Mouse (Mus musculus): ENCODE results near the gene Stard7. TPM values are rescaled to one million over a fixed set of nuclear protein-coding genes. Genes with fewer than 3 reads are reported as not detected.
A peak's percentile ranks its signal among the peaks of the same experiment; 100 is the strongest.

Gene Stard7
- polyA plus RNA-seq, 1 experiment from 2014 or later, result 83.5 TPM

GRCm38 (mm10) chr2:127332807-127333570 is 63.0 kb downstream of the Stard7 start:
- Histone ChIP-seq H3K27me3 (peaks cover 47% of the 10 kb centered on the region), H3K4me3 (replicated peaks) (no peak overlapping the region), H3K9me3 (no peaks in the 10 kb centered on the region), H3K27ac (no peak overlapping the region), H3K36me3 (no peaks in the 10 kb centered on the region), H3K4me1 (replicated peaks) (peaks cover 13% of the 10 kb centered on the region), H3K9ac (replicated peaks) (no peak overlapping the region), H3K4me2 (replicated peaks) (no peak overlapping the region)
- 79% methylated on average over 14 of the region's 14 CpGs for WGBS
- ATAC-seq, result no peak

GRCm38 (mm10) chr2:127333945-127334603 is 64.1 kb downstream of the Stard7 start:
- Histone ChIP-seq H3K4me1 (replicated peaks) (peaks cover 13% of the 10 kb centered on the region), H3K4me3 (replicated peaks) (no peak overlapping the region), H3K4me2 (replicated peaks) (no peak overlapping the region), H3K27ac (no peak overlapping the region), H3K9me3 (no peaks in the 10 kb centered on the region), H3K36me3 (no peaks in the 10 kb centered on the region), H3K9ac (replicated peaks) (no peak overlapping the region), H3K27me3 (peaks cover 51% of the 10 kb centered on the region)
- 81% methylated on average over 5 of the region's 5 CpGs for WGBS
- ATAC-seq, result no peak

- Histone ChIP-seq H3K4me2 (replicated peaks) (no peak overlapping the region), H3K36me3 (no peaks in the 10 kb centered on the region), H3K4me1 (replicated peaks) (peaks cover 13% of the 10 kb centered on the region), H3K27ac (no peak overlapping the region), H3K9ac (replicated peaks) (no peak overlapping the region), H3K4me3 (replicated peaks) (no peak overlapping the region), H3K27me3 (peaks cover 51% of the 10 kb centered on the region), H3K9me3 (no peaks in the 10 kb centered on the region)
- no peak for ATAC-seq
- 45% methylated on average over 11 of the region's 11 CpGs for WGBS
These were observed 65.1 kb downstream of the Stard7 start for GRCm38 (mm10) chr2:127335078-127335541.

GRCm38 (mm10) chr2:127335767-127336496 is 65.9 kb downstream of the Stard7 start, which contains the start of gene Dusp2:
Gene Dusp2, plus strand, starts transcription at chr2:127336159.
- peak within 1 kb of the TSS; percentile 54 for H3K4me3 ChIP-seq (replicated peaks)
- H3K4me1 ChIP-seq (replicated peaks), result peaks cover 13% of the 10 kb centered on the region
- peak; percentile 85 for ATAC-seq
- H3K36me3 ChIP-seq, result no peaks in the 10 kb centered on the region
- peak within 1 kb of the TSS; percentile 84 for H3K4me2 ChIP-seq (replicated peaks)
- peak within 1 kb of the TSS; percentile 69 for H3K9ac ChIP-seq (replicated peaks)
- under 1% methylated on average over 75 of the region's 76 CpGs for WGBS
- H3K27ac ChIP-seq, result no peak within 1 kb of the TSS
- H3K27me3 ChIP-seq, result peaks cover 51% of the 10 kb centered on the region
- H3K9me3 ChIP-seq, result no peaks in the 10 kb centered on the region

- ATAC-seq, result no peak
These were observed 66.4 kb downstream of the Stard7 start for GRCm38 (mm10) chr2:127336497-127336832.

GRCm38 (mm10) chr2:127336885-127337284 is 66.9 kb downstream of the Stard7 start:
- 46% methylated on average over 5 of the region's 5 CpGs for WGBS
- peak overlapping the region; percentile 54 for H3K4me3 ChIP-seq (replicated peaks)
- H3K27me3 ChIP-seq, result peaks cover 51% of the 10 kb centered on the region
- no peaks in the 10 kb centered on the region for H3K9me3 ChIP-seq
- H3K4me1 ChIP-seq (replicated peaks), result peaks cover 13% of the 10 kb centered on the region
- H3K9ac ChIP-seq (replicated peaks), result no peak overlapping the region; the same call in 1 of the 2 replicates
- H3K36me3 ChIP-seq, result no peaks in the 10 kb centered on the region
- peak overlapping the region; percentile 84 for H3K4me2 ChIP-seq (replicated peaks)
- ATAC-seq, result no peak
- H3K27ac ChIP-seq, result no peak overlapping the region

More at GRCm38 (mm10) chr2:127336497-127336832, 66.4 kb downstream of the Stard7 start:
- 3% methylated on average over 33 of the region's 33 CpGs for WGBS
- no peak overlapping the region for H3K27ac ChIP-seq
- H3K4me3 ChIP-seq (replicated peaks), result peak overlapping the region; percentile 54
- H3K27me3 ChIP-seq, result peaks cover 51% of the 10 kb centered on the region
- H3K9ac ChIP-seq (replicated peaks), result peak overlapping the region; percentile 69
- H3K9me3 ChIP-seq, result no peaks in the 10 kb centered on the region
- peak overlapping the region; percentile 84 for H3K4me2 ChIP-seq (replicated peaks)
- no peaks in the 10 kb centered on the region for H3K36me3 ChIP-seq
- peaks cover 13% of the 10 kb centered on the region for H3K4me1 ChIP-seq (replicated peaks)

- Histone ChIP-seq H3K9me3 (no peaks in the 10 kb centered on the region), H3K4me1 (replicated peaks) (peaks cover 13% of the 10 kb centered on the region), H3K27ac (no peak overlapping the region), H3K4me3 (replicated peaks) (peak overlapping the region; percentile 54; the same call in 1 of the 2 replicates), H3K4me2 (replicated peaks) (no peak overlapping the region), H3K9ac (replicated peaks) (no peak overlapping the region), H3K36me3 (no peaks in the 10 kb centered on the region), H3K27me3 (peaks cover 51% of the 10 kb centered on the region)
- ATAC-seq, result no peak
- 69% methylated on average over 11 of the region's 11 CpGs for WGBS
These were observed 67.5 kb downstream of the Stard7 start for GRCm38 (mm10) chr2:127337531-127337930.

- ATAC-seq, result no peak
- no peaks in the 10 kb centered on the region for H3K9me3 ChIP-seq
- H3K36me3 ChIP-seq, result no peaks in the 10 kb centered on the region
- peaks cover 47% of the 10 kb centered on the region for H3K27me3 ChIP-seq
- H3K27ac ChIP-seq, result no peak overlapping the region
- no peak overlapping the region for H3K9ac ChIP-seq (replicated peaks)
- no peak overlapping the region for H3K4me3 ChIP-seq (replicated peaks)
- H3K4me2 ChIP-seq (replicated peaks), result no peak overlapping the region
- 73% methylated on average over 7 of the region's 7 CpGs for WGBS
- peaks cover 13% of the 10 kb centered on the region for H3K4me1 ChIP-seq (replicated peaks)
These were observed 68.0 kb downstream of the Stard7 start for GRCm38 (mm10) chr2:127338012-127338411.

GRCm38 (mm10) chr2:127338416-127338815 is 68.4 kb downstream of the Stard7 start, which contains the start of gene Astl:
Gene Astl, plus strand, starts transcription at chr2:127338639.
- no peak for ATAC-seq
- H3K9me3 ChIP-seq, result no peaks in the 10 kb centered on the region
- H3K4me2 ChIP-seq (replicated peaks), result no peak within 1 kb of the TSS
- H3K4me1 ChIP-seq (replicated peaks), result peaks cover 13% of the 10 kb centered on the region
- H3K27me3 ChIP-seq, result peaks cover 43% of the 10 kb centered on the region
- WGBS, result 85% methylated on average over 4 of the region's 4 CpGs
- no peak within 1 kb of the TSS for H3K9ac ChIP-seq (replicated peaks)
- H3K27ac ChIP-seq, result no peak within 1 kb of the TSS
- no peaks in the 10 kb centered on the region for H3K36me3 ChIP-seq
- H3K4me3 ChIP-seq (replicated peaks), result peak within 1 kb of the TSS; percentile 54; the same call in 1 of the 2 replicates

GRCm38 (mm10) chr2:127338833-127339232 is 68.8 kb downstream of the Stard7 start:
- H3K27ac ChIP-seq, result no peak overlapping the region

GRCm38 (mm10) chr2:127339262-127339661 is 69.2 kb downstream of the Stard7 start:
- Histone ChIP-seq H3K36me3 (no peaks in the 10 kb centered on the region), H3K4me3 (replicated peaks) (no peak overlapping the region), H3K4me1 (replicated peaks) (peaks cover 13% of the 10 kb centered on the region), H3K27ac (no peak overlapping the region), H3K4me2 (replicated peaks) (no peak overlapping the region), H3K27me3 (peaks cover 41% of the 10 kb centered on the region), H3K9me3 (no peaks in the 10 kb centered on the region), H3K9ac (replicated peaks) (no peak overlapping the region)
- no peak for ATAC-seq
- WGBS, result 85% methylated on average over 6 of the region's 6 CpGs

More at GRCm38 (mm10) chr2:127338833-127339232, 68.8 kb downstream of the Stard7 start:
- Histone ChIP-seq H3K9me3 (no peaks in the 10 kb centered on the region), H3K4me3 (replicated peaks) (no peak overlapping the region), H3K9ac (replicated peaks) (no peak overlapping the region), H3K4me2 (replicated peaks) (no peak overlapping the region), H3K27me3 (peaks cover 43% of the 10 kb centered on the region), H3K36me3 (no peaks in the 10 kb centered on the region), H3K4me1 (replicated peaks) (peaks cover 13% of the 10 kb centered on the region)
- ATAC-seq, result no peak
- 79% methylated on average over 4 of the region's 4 CpGs for WGBS

All from midbrain, embryonic 13.5 days (tissue).